Mouse (Mus musculus): ENCODE data around the gene Sh3rf1.

- no peak for TF ChIP-seq CTCF (conservative IDR thresholded peaks at IDR 0.05; ENCODE audit: low read length)
- TF ChIP-seq NANOG (IDR thresholded peaks at IDR 0.05; ENCODE audit: borderline replicate concordance, low read length), result no peak
- TF ChIP-seq POU5F1 (IDR thresholded peaks at IDR 0.05; ENCODE audit: borderline replicate concordance, low read length), result no peak
These were observed 71.4 kb downstream of the Sh3rf1 start for GRCm38 (mm10) chr8:61295040-61295439.

Measured in E14TG2a.4 (cell line).